Mouse (Mus musculus) CD4-positive naive resting alpha-beta T cell, adult 57 days (primary cell): ENCODE measurements around the gene Mapkbp1. TPM values are rescaled to one million over a fixed set of nuclear protein-coding genes. Genes with fewer than 3 reads are reported as not detected.

Source experiments
- total RNA-seq: library from RNA; stranded (reverse); gene quantifications from one replicate; pipeline ENCODE4 v1.2.4, GENCODE M21; 2023

Mapkbp1 gene
- 15.3 TPM for total RNA-seq

DNA sequence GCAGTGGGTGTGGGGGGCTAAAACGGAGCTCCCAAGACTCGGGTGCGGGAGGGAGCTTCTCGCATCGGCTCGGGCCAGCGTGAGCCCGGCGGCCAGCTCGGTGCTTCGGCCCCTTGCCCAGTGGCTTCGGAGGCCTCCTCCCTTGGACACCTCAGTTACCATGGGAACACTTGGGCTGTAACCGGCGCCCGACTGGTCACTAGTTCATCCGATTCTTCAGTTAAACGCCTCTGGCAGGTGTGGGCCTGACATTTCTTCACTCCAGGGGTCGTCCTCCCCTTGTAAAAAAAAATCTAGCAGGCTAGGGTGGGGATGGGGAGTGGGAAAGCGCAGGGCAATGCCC, at the start of gene Mapkbp1:
Gene Mapkbp1, plus strand, starts transcription at position 163 of the 343 bp plus-strand sequence.

DNA sequence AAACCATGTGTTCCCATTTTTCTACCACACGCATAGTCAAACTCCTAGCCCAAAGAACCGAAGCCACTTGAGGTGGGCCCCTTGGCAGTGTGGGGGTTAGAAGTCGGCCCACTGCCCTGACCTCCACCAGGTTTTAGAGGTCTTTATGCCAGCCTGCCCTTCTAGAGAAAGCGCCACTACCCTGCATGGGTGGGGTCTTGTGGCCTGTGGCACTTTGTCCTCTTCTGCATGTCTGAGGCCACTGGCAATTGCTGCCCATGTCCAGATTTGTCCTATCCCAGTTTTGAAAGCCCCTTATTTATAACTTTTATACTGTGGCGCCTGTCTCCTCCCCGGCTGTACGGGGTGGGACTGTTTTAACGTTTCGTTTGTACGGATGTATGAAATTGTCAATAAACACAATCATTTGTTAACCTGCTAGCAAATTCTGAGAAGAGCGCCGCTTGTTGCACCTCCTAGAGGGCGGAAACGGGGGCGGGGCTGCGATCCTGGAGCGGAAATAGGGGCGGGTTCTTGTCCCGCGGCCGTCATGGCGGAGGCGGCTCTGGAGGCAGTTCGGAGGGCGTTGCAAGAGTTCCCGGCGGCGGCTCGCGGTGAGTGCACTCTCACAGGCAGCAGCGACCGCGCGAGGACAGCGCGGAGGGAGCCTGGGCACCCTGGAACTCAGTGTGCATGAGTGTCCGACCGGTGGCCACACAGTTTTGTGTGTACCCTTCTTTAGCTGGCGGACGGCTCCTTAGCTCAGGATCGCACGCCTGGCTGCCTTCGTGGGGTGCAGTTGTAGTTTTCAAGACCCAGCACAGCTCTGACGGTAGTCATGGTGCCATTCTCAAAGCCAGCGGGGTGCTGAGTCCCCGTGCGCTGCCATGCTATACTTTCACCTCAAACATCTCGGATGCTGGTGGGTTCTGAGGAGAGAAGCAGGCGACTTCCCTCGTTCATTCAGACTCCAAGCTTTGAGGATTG, 54.8 kb downstream of the Mapkbp1 start, which contains the start of the genes Jmjd7 and Gm28042:
Gene Jmjd7, plus strand, starts transcription at position 500 of the 966 bp plus-strand sequence.
Gene Gm28042, plus strand, starts transcription at position 510 of the 966 bp plus-strand sequence.

DNA sequence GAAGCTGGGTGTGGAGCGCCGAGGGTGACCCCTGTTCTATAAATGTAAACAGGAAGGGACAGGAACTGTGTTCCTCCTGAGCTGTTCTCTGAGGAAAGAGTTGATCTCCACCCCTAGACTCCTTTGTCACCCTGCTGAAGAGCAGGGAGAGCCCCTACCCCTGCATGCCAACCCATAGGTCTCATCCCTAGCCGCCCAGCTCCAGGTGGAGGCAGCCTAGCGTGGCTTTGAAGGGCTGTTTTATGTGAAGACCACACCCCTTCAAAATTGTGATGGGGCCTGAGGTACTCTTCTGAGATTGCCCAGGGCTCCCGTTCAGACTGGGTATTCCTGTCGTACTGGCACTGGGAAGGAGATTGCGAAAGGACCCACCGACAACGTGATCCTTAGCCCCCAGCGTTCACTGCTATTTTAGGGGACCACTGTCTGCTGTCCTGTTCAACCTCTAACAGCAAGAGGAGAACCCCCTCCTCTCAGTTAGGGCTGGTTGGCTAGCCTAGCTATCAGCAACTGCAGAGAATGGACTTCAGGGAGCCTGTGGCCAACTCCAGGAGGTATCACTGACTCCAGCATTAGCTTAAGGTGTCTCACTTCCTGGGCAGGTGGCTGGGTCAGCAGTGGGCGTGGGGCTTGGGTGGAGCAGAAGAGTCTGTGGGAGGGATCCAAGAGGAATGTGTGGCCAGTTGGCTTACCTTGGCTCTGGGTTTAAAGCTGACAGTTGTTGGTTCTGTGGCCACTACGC, 60.4 kb downstream of the Mapkbp1 start, which contains the start of gene Pla2g4b:
Gene Pla2g4b, plus strand, starts transcription at position 692 of the 742 bp plus-strand sequence.

Other genes with a start within 250 kb of the Mapkbp1 start
- gene Itpka, start 230.4 kb upstream of the Mapkbp1 start, total RNA-seq = not detected
- gene Ltk, start 212.3 kb upstream of the Mapkbp1 start, total RNA-seq = 1.2 TPM
- gene Rpap1, start 185.2 kb upstream of the Mapkbp1 start, total RNA-seq = 32.4 TPM
- gene Tyro3, start 175.0 kb upstream of the Mapkbp1 start, total RNA-seq = 6.6 TPM
- gene Mga, start 75.5 kb upstream of the Mapkbp1 start, total RNA-seq = 104 TPM
- 11.9 TPM for gene Jmjd7, start 54.8 kb downstream of the Mapkbp1 start, total RNA-seq
- 6.7 TPM for gene Gm28042, start 54.8 kb downstream of the Mapkbp1 start, total RNA-seq
- gene Pla2g4b, start 60.7 kb downstream of the Mapkbp1 start, total RNA-seq = 4.7 TPM
- gene Ehd4, start 181.9 kb downstream of the Mapkbp1 start, total RNA-seq = 18.3 TPM